ENCODE assay signal across 8 mouse cellular contexts in genomic region chr10:58497320-58498284, GRCm38 (mm10). TPM values are rescaled to one million over a fixed set of nuclear protein-coding genes. Genes with fewer than 3 reads are reported as not detected.
DNase-seq lines count a peak whose midpoint lies in the region; ATAC-seq lines count a peak whose summit lies in the region.

Gene Ccdc138 (plus strand): TSS chr10:58497948.

- H3K4me3 ChIP-seq in hindbrain, embryonic 11.5 days (ENCODE audit: low read depth, low read length) = peak within 1 kb of the TSS; percentile 74

- DNase-seq in MN1 (ENCODE audit: low spot score) = peak; percentile 97
- peak; percentile 82 for DNase-seq in cerebellum, adult 9-10 months
- DNase-seq in frontal cortex, adult 2 months (ENCODE audit: extremely low spot score in 1 of 2, low spot score in 1 of 2) = peak; percentile 87 to 93
- peak; percentile 95 for DNase-seq in hindbrain, embryonic 11.5 days (ENCODE audit: low spot score)
- peak; percentile 91 to 93 for DNase-seq in layer of hippocampus, postnatal 10 days (ENCODE audit: low spot score in 2 of 2)
- DNase-seq in lung, postnatal 10 days = peak; percentile 96
- peak; percentile 91 for DNase-seq in ovary, postnatal 36 days (ENCODE audit: low spot score)
- DNase-seq in thymus, postnatal 25 days = peak; percentile 96

- peak within 1 kb of the TSS; percentile 54 for H3K4me2 ChIP-seq in hindbrain, embryonic 11.5 days (replicated peaks; ENCODE audit: low read depth, low read length)

- H3K4me1 ChIP-seq in hindbrain, embryonic 11.5 days (replicated peaks; ENCODE audit: control insufficient read depth, insufficient read depth, low read length) = no peaks in the 10 kb centered on the region

- H3K36me3 ChIP-seq in hindbrain, embryonic 11.5 days (ENCODE audit: control insufficient read depth, insufficient read depth, low read length) = no peaks in the 10 kb centered on the region

- peak within 1 kb of the TSS; percentile 82 for H3K27ac ChIP-seq in hindbrain, embryonic 11.5 days (ENCODE audit: low read depth, low read length)

- H3K27me3 ChIP-seq in hindbrain, embryonic 11.5 days (ENCODE audit: control insufficient read depth, insufficient read depth, low read length) = no peaks in the 10 kb centered on the region

- peak; percentile 99 for ATAC-seq in hindbrain, embryonic 11.5 days (ENCODE audit: low FRiP score)

- H3K9ac ChIP-seq in hindbrain, embryonic 11.5 days (ENCODE audit: low read depth, low read length) = peak within 1 kb of the TSS; percentile 65

- 1% methylated on average over 50 of the region's 50 CpGs for WGBS in hindbrain, embryonic 11.5 days

- no peaks in the 10 kb centered on the region for H3K9me3 ChIP-seq in hindbrain, embryonic 11.5 days (ENCODE audit: control insufficient read depth, low read length)

RNA-seq across cellular contexts. Expression of gene Ccdc138, which starts in this region (rescaled TPM):
- polyA plus RNA-seq in frontal cortex, adult 2 months (2012; rRNA removed) = 2.9 and 3.5 TPM in 2 replicates
- 13.0 and 14.5 TPM in 2 replicates for polyA plus RNA-seq in hindbrain, embryonic 11.5 days (2014; fragmentation: Nextera tagmentation; extraction: Ambion mirVana)
- total RNA-seq in layer of hippocampus, postnatal 10 days (2021) = 1 to 10 TPM; 6.2 to 7.8 TPM

Comparison
In these comparisons a context has a peak if more than half of its experiments do, and no peak if none do; other contexts are left out.
1. Peak in every context shown above with its lines: DNase-seq, ATAC-seq, H3K4me3 ChIP-seq and H3K27ac ChIP-seq.